Mouse (Mus musculus): ENCODE results near the gene Ccdc171.

Ccdc171 gene

DNA sequence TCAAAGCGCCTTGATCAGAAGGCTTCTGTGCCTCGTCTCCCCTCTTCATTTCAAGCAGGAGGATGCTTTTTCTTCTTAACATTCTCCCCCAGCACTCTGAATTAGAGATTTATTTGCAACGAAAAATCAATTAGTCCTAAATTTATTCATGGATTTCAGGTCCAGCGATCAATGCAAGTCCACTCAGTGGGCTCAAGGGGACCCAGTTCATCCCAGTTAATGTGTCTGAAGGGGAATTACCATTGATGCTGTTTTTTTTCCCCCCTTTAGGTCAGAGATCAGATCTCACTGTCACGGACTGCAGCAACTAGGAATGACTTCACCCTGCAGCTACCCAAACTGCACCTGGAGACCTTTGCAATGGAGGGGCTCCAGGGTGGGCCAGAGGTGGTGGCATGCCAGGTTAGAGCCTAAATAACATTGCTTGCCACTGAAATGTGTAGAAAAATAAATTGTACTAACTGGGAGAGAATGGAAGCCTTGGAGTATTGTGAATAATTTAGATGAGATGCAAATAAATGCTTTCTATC is 269.6 kb downstream of the Ccdc171 start:
- DNase-seq (ENCODE audit: low spot score): no peak

- no peak for DNase-seq (ENCODE audit: low spot score)
Measured at GRCm38 (mm10) chr4:83797976-83798375, 272.6 kb downstream of the Ccdc171 start.

GRCm38 (mm10) chr4:83798674-83799430 is 273.5 kb downstream of the Ccdc171 start:
- DNase-seq (ENCODE audit: low spot score): no peak

GRCm38 (mm10) chr4:83800402-83800801 is 275.1 kb downstream of the Ccdc171 start:
- DNase-seq (ENCODE audit: low spot score): no peak

GRCm38 (mm10) chr4:83816925-83817324 is 291.6 kb downstream of the Ccdc171 start:
- no peak for DNase-seq (ENCODE audit: low spot score)

- DNase-seq (ENCODE audit: low spot score): no peak
Measured at GRCm38 (mm10) chr4:83829718-83830459, 304.5 kb downstream of the Ccdc171 start.

DNA sequence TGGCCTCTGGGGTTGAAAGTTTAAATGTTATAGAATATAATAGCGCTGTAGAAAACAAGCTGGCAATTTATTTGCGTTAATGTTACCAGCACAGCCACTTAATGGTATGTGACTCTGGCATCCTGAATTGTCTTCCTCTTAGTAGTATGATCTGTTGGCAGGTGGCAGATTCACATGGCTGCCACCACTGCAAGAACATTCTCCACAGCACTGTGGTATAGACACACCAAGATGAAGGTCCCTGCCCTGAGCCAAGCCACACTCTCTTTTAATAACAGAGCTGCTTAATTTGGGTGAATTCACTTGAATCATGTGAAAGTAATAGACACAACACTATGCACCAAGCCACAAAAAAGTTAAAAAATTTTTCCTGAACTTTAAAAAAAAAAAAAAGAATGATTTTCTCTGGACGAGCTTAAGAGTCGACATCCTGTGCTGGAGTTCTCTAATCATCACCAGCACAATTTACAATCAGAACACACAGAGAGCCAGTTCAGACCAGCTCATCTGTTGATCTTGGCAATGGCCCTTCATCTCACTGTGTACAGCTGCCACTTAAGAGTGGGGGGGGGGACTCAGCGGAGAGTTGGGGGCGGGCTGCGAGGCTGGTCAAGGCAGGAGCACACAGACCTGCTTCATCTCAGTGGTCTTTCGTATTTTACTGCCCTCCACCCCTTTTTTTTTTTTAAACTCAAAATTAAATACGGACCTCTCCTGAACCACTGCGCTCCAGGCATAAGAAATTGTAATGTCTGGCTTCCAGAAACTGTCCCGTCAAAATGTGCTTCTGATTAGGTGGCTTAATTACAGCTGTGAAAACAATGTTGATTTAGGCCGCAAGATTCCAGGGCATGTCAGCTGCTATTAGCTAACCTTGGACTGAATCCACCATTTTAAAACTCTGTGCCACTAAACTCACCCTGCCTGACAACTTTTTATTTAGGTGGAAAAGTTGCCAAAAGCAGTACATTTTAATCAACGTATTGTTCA is 305.8 kb downstream of the Ccdc171 start:
- DNase-seq (ENCODE audit: low spot score): no peak

- no peak for DNase-seq (ENCODE audit: low spot score)
Measured at GRCm38 (mm10) chr4:83839077-83839476, 313.7 kb downstream of the Ccdc171 start.

GRCm38 (mm10) chr4:83846304-83846703 is 321.0 kb downstream of the Ccdc171 start:
- no peak for DNase-seq (ENCODE audit: low spot score)

DNA sequence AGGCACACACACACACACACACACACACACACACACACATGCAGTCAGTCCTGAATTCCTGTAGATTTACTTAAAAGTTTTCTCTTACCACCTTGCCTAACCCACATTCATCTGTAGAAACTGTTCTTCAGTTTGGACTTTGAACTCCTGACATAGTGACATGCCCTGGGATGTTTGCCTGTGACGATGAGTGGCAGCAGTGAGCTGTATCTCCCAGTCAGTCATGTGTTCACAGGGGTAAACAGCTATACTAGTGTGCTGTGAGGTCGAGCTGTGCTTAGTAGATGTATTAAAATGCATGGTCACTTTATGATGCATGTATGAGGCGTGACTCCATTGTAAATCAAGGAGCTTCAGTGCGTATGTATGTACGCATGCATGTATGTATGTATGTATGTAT is 328.5 kb downstream of the Ccdc171 start:
- no peak for DNase-seq (ENCODE audit: low spot score)

- no peak for DNase-seq (ENCODE audit: low spot score)
Measured at GRCm38 (mm10) chr4:83861706-83862105, 336.4 kb downstream of the Ccdc171 start.

DNA sequence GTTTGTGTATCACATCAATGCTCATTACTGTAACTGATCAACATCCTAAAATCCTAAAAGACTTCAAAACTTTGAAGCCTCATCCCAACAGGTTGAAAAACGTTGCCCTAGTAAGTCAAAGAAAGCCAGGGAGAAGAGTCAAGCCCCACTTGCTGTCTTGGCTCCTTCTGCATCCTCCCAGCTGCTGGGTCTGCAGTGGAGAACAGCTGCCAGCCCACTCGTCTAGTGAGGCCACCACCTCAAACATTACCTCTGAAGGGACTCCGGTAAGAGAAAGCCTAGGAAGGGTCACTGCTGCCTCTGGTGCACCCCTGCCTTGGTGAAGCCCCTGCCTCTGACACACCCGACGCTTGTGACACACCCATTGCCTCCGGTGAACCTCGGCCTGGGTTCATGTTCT is 336.9 kb downstream of the Ccdc171 start:
- no peak for DNase-seq (ENCODE audit: low spot score)

- DNase-seq (ENCODE audit: low spot score): no peak
Measured at GRCm38 (mm10) chr4:83876600-83876999, 351.3 kb downstream of the Ccdc171 start.

DNA sequence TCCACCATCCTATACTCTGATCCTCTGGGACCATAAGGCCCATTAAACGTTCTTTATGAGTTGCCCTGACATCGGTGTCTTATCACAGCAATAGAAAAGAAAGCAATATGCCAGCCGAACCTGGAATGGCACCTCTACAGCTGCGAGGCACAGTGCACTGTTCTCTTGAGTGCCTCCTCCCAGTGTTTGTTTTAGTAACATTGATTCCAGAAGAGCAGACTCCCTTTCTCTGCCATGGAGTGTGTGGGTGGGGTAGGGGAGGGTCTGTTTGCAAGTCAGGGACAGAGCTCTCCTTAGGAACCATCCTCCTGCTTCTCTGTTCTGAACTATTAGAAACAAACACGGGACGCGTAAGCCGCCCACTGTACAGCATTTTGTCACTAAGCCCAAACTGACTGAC is 352.9 kb downstream of the Ccdc171 start:
- DNase-seq (ENCODE audit: low spot score): no peak

- no peak for DNase-seq (ENCODE audit: low spot score)
Measured at GRCm38 (mm10) chr4:83888459-83889054, 363.2 kb downstream of the Ccdc171 start.

DNA sequence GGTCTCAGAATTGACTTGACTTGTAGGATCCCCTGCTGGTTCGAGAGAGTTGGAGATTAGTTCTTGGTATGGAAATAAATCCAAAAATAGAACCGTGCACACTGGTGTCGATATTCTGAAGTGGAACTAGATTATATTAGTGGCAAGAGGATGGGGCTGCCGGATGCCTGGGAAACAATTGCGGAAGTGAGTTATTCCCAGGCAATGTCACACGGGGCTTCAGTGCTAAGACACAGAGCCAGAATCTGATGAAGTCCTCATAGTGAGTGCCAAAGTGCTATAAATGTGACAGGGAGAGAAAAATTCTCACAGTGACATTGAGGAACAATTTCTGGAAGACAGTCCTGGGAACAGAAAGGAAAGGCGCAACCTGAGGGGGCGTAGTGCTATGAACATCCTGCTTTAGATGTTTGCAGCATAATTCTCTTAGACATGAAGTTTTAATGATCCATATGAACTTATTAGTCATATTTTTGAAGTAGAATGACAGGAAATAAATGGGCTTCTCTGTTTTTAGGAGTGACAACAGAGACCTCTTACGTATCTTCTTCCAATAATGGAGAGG is 376.8 kb downstream of the Ccdc171 start:
- no peak for DNase-seq (ENCODE audit: low spot score)

All from urinary bladder, postnatal 14 days (tissue).